Mouse (Mus musculus) frontal cortex, postnatal 25 days (tissue): ENCODE results near the gene Ahnak.
A peak's percentile ranks its signal among the peaks of the same experiment; 100 is the strongest.

Experiments used
- DNase-seq, 2 experiments: peaks; one replicate each; pipeline ENCODE4 v3.0.0; 2022; ENCODE audit warnings: low spot score in 2 of 2

Ahnak gene

DNA sequence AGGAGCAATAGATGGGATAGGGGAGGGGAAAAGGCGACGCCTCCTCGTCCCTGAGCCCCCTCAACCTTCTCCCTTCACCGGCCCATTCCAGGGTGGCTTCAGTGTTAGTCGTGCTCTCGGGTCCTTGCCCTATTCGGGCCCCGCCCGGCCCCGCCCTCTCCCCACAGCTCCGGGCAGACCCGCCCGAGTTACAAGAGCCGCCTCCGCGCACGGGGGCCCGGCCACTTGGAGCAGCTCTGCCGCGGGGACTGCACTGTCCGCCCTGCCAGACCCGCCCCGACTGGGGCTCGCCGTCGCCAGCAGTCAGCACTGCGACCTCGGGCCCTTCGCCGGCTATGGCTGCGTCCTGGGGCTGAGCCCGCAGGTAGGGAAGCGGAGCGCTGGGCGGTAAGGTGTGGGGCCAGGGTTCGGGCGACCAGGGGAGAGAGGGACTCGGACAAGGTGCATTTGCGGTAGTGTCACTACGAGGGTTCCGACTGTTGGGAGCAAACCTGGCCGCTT is at the start of gene Ahnak:
Ahnak (plus strand) TSS at position 219 of the 501 bp plus-strand sequence.
- DNase-seq = no peak

DNA sequence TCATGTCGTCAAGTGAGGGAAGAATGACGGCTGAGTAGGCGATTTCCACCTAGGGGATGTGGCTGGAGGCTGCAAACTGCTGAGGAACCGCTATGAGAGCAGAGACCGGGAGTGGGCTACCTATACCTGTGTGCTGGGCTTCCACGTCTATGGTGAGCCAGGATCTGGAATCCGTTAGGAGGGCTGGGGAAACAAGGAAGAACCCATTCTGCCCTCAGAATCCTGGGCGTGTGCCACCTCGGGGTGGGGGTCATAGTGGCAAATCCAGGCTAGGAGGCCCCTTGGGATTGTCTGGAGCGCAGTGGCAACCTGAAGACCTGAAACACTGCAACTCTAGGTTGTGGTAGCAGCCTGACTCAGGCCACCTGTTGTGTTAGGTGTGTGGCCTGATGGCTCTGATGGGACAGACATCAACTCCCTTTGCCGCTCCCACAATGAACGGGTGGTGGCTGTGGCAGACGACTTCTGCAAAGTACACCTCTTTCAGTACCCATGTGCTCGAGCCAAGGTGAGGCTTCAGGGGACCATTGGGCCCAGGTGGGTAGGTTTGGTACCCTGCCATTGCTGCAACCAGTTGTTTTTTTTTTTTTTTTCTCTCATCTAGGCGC is 48.5 kb upstream of the Ahnak start:
- no peak for DNase-seq

- DNase-seq = no peak
Measured at GRCm38 (mm10) chr19:8941136-8941514, 48.0 kb upstream of the Ahnak start.

DNA sequence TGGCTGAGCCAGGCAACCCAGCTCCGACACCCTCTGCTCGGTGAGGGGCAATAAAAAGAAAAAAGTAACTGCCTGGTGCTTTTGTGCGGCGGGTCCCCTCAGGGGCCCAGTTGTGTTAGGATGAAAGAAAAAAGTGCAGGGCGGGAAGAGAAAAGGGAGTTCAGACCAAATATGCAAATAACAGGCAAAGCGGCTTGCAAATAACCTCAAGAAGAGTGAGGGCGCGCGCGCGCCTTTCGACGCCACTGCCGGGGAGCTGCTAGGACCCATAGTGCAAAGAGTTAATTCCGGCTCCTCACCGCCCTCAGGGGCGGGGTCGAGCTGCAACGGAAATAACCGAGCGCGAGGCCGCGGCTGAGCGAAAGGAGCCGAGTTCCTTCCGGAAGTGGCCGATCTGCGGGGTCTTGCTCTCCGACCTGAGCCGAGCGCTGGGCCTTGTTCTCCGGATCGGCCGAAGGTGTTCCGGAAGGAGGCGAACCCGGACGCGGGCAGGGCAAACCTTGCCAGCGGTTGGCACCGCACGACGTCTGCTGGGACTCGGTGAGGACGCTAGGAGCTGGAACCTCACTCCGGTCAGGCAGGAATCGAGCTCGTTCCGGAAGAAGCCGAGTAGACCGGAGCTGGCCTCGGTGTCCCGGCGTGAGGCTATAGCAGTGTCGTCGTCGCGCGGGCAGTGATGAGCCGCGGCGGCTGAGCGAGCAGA is 47.4 kb upstream of the Ahnak start, which contains the start of gene Mta2:
Mta2 (plus strand) TSS at position 361 of the 703 bp plus-strand sequence.
- peak; percentile 91 to 93 for DNase-seq

DNA sequence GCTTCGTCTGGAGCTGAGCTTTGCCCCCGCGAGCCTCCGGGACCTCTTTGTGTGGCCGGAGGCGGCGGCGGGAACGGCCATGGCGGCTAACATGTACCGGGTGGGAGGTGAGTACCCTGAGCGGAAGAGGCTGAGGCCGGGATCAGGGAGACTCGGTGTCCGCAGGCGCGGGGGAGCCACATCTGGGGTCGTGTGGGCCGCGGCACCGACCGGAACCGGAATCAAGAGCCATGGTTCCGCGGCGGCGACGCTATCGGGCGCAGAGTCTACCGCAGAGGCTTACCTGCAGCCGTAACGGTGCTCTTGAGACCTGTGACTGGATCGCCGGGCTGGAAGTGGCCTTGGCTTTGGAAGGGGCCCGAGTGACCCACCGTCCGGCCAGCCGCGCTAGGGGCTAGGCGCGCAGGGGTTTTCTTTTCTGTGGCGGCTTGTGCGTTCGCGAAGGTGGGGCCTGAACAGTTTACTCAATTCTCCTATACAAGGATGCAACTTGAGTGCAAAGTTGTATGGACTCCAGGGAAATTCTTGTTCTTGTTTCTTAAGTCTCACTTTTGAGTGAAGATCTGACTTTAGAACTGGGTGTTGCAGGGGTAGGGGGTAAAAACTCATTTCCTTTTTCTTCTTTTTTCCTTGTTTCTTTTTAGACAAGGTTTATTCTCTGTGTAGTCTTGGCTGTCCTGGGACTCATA is 46.7 kb upstream of the Ahnak start:
- DNase-seq = no peak

- no peak for DNase-seq
Measured at GRCm38 (mm10) chr19:8943047-8943446, 46.0 kb upstream of the Ahnak start.

DNA sequence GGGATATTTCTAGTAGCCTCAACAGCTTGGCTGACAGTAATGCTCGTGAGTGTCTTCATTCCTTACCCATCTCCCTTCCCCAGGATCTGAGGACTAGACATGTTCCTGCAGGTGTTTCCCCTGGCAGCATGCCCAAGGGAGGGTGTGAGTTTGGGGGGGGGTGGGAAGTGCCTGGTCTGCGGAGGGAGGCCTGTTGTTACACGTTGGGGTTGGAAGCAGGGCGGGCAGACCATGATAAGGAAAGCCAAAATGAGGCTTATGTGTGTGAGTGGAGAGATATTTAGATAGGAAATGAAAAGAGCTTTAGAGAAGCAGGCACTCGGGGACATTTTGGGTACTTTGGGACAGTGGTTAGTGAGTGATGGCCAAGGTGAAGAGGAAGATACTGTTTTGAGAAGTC is 45.0 kb upstream of the Ahnak start:
- DNase-seq = no peak

- no peak for DNase-seq
Measured at GRCm38 (mm10) chr19:8944750-8945149, 44.3 kb upstream of the Ahnak start.

DNA sequence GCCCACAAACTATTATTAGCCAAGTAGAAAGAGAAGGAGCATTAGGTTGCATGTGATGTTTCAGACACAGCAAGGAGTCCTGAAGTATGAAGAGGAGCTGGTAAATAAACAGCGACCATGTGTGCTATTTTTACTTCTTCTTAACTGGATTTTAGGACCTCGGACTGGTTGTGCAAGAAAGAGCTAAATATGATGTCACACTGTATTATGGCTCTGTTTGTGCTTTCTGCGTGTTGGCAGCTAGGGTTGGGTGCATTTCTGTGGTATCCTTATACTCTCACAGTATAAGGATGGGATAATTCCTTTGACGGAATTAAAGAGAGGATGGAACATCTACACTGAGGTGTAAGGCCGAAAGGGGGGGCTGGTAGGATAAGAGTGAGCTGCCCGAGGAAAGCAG is 43.8 kb upstream of the Ahnak start:
- DNase-seq = no peak

GRCm38 (mm10) chr19:8946929-8947328 is 42.2 kb upstream of the Ahnak start:
- no peak for DNase-seq

DNA sequence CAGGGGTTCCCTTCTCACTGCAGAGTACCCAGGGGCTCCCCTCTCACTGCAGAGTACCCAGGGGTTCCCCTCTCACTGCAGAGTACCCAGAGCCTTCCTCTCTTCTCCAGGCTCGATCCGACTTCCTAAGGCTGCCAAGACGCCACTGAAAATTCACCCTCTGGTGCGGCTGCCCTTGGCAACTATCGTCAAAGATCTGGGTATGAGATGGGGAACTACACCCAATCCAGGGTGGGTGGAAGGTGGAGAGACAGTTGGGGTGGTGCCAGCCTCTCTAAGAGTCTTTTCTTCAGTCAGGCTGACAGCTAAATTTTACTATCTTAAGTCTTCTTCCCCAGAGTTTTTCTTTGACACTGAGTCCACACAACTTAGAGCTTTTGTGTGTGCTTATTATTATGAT is 38.9 kb upstream of the Ahnak start:
- DNase-seq = no peak

GRCm38 (mm10) chr19:8952241-8952640 is 36.8 kb upstream of the Ahnak start:
- no peak for DNase-seq

DNA sequence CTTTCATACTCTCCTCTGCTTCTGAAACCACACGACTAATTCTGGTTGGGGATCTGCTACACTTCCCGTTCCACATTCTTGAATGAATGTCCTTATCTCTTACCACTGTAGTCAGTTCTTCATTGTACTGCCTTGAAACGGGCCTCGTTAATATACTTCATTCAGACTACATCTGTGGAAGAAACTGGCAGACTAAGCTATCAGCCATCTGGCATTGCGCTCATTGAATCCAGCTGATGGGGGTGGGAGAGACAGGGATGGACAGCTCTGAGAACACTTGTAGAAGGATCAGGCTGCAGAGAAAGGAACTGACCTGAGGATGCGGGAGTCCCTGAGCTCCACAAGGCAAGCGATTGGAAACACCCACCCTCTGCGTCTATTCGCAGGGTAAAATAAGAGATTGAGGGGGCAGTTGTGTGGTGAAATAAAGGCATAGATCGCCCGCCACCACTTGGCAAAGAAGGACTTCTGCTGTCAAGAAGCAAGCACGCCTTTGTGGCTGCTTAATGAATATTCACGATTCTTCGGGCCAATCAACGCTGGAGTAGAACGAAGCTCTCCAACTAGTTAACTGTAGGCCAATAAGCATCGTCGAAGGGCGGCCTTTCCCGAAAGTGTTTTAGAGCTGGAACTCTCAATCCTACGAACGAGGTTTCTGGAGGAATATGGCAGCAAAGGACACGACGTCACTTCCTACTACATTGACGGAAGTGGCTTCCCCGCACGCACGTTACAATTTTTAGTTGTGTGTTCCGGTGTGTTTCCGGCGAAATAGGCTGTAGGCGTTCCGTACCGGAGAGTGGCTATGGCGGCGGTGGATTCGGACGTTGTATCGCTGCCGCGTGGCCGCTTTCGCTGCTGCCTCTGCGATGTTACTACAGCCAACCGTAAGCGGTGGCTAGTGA is 35.7 kb upstream of the Ahnak start, which contains the start of gene Tut1:
Tut1 (plus strand) TSS at position 713 of the 905 bp plus-strand sequence.
- peak; percentile 89 to 92 for DNase-seq

GRCm38 (mm10) chr19:8954171-8954570 is 34.9 kb upstream of the Ahnak start:
- DNase-seq = no peak

GRCm38 (mm10) chr19:8962256-8962655 is 26.8 kb upstream of the Ahnak start:
- no peak for DNase-seq

DNA sequence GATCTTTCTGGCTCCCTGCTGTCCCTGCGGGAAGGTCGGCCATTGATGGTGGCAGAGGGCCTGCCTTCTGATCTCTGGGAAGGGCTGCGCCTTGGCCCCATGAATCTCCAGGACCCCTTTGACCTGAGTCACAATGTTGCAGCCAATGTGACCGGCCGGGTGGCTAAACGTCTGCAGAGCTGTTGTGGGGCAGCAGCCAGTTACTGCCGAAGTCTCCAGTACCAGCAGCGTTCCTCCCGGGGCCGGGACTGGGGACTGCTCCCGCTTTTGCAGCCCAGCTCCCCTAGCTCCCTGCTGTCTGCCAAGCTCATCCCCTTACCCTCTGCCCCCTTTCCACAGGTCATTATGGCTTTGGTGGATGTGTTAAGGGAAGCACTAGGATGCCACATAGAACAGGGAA is 24.0 kb upstream of the Ahnak start:
- DNase-seq = no peak

- no peak for DNase-seq
Measured at GRCm38 (mm10) chr19:8965771-8966170, 23.3 kb upstream of the Ahnak start.

DNA sequence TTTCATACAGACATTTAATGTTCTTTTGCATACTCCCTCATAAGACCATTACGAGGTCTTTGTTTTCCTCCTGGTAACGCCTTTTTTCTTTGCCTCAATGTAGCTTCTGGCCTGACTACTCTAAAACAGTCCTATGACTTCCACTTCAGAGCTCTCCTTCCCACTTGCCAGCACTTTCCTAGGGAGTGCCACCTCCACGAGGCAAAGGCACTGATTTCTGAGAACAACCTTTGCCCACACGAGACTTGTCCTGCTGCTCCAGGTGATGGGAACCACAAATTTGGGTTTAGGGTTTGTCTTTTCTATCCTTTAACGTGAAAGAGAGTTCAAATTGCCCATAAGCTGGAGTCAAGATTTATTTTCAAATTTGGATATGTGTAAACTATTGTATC is 22.9 kb upstream of the Ahnak start:
- no peak for DNase-seq

GRCm38 (mm10) chr19:8966590-8967372 is 22.3 kb upstream of the Ahnak start, which contains the start of gene Eef1g:
Eef1g (plus strand) TSS chr19:8967041.
- peak; percentile 97 to 98 for DNase-seq

GRCm38 (mm10) chr19:8967373-8967743 is 21.7 kb upstream of the Ahnak start:
- no peak for DNase-seq

DNA sequence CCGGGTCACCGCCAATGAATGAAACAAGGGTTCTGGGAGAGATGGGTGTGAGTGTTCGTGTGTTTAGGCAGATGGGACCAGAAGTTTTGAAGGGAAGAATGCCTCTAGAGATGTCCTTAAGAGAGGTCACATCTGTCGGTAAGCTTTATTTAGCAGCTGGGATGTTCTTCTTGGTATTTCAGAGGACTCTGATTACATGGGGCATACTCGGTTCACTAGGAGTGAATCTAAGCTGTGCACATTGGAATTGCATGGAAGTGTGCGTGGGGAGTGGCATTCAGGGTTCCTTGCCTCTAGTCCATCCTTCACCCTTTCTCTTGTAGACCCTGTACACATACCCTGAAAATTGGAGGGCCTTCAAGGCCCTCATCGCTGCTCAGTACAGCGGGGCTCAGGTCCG is 21.2 kb upstream of the Ahnak start:
- no peak for DNase-seq
